Mouse (Mus musculus) lung, postnatal 0 days (tissue): ENCODE measurements at regions not wholly inside any gene's neighbourhood (a gene's known extent, or its start where the extent isn't known, plus 50 kb on each side); places are given as distances from the start of the nearest gene placed in this dataset.

Source experiments
- ATAC-seq: fragments of 200-750 bp; cut with Nextera tagmentation; 2 replicates; pipeline ENCODE4 v1.8.0; 2017; ENCODE audit warnings: moderate library complexity
- DNase-seq: peaks from one replicate; pipeline ENCODE4 v3.0.0-alpha.2; 2016; ENCODE audit warnings: low spot score
- H3K27ac ChIP-seq: fragments of 300-500 bp; sonication (generic); 2 replicates; pipeline ENCODE4 v1.5.1; 2014; ENCODE audit warnings: antibody characterized with exemption, mild to moderate bottlenecking, low read length, mixed read lengths
- H3K27me3 ChIP-seq: fragments of 300-500 bp; sonication (generic); replicated peaks from 2 replicates; pipeline ENCODE4 v1.6.1; 2014; ENCODE audit warnings: low read length, mixed read lengths; ENCODE audit not compliant: insufficient read depth
- H3K36me3 ChIP-seq: fragments of 300-500 bp; sonication (generic); 2 replicates; pipeline ENCODE4 v1.6.1; 2014; ENCODE audit warnings: low read length, mixed read lengths; ENCODE audit not compliant: insufficient read depth
- H3K4me1 ChIP-seq: fragments of 300-500 bp; sonication (generic); 2 replicates; pipeline ENCODE4 v1.6.1; 2014; ENCODE audit warnings: antibody characterized with exemption, low read depth, low read length, mixed read lengths; ENCODE audit not compliant: insufficient read depth
- H3K4me2 ChIP-seq: fragments of 300-500 bp; sonication (generic); replicated peaks from 2 replicates; pipeline ENCODE4 v1.6.1; 2014; ENCODE audit warnings: low read depth, mild to moderate bottlenecking, low read length, moderate library complexity, mixed read lengths
- H3K4me3 ChIP-seq: fragments of 300-500 bp; sonication (generic); 2 replicates; pipeline ENCODE4 v1.5.1; 2014; ENCODE audit warnings: low read depth, low read length
- H3K9ac ChIP-seq: fragments of 300-500 bp; sonication (generic); replicated peaks from 2 replicates; pipeline ENCODE4 v1.6.1; 2014; ENCODE audit warnings: low read depth, mild to moderate bottlenecking
- H3K9me3 ChIP-seq: fragments of 300-500 bp; sonication (generic); 2 replicates; pipeline ENCODE4 v1.6.1; 2016; ENCODE audit warnings: low read length, mixed read lengths
- CTCF ChIP-seq: IDR thresholded peaks from 2 replicates; pipeline ENCODE4 v1.5.1; 2016; ENCODE audit warnings: antibody characterized with exemption, mild to moderate bottlenecking
- EP300 ChIP-seq: IDR thresholded peaks from 2 replicates; pipeline ENCODE4 v1.6.1; 2016; ENCODE audit warnings: antibody characterized with exemption, mild to moderate bottlenecking, control low read depth
- WGBS: fragments of 180-500 bp; shearing (Covaris S2); extraction: QIAGEN DNeasy Blood & Tissue Kit; methylation state at CpG from one replicate; pipeline ENCODE4 v1.1.7; 2014; 5-methylcytosine and 5-hydroxymethylcytosine counted together

- no peaks in the 10 kb centered on the region for H3K4me1 ChIP-seq
- no peak for TF ChIP-seq EP300
- no peak for TF ChIP-seq CTCF
- no peak overlapping the region for H3K4me2 ChIP-seq
- H3K9ac ChIP-seq: no peak overlapping the region
- DNase-seq: no peak
- H3K27ac ChIP-seq: no peak overlapping the region
- 58% methylated on average over 9 of the region's 9 CpGs for WGBS
- no peaks in the 10 kb centered on the region for H3K36me3 ChIP-seq
- no peaks in the 10 kb centered on the region for H3K9me3 ChIP-seq
- H3K4me3 ChIP-seq: no peak overlapping the region
- no peak for ATAC-seq
- H3K27me3 ChIP-seq: no peaks in the 10 kb centered on the region
Observed at GRCm38 (mm10) chr10:56482156-56482716, 105.1 kb downstream of the Gja1 start.

DNA sequence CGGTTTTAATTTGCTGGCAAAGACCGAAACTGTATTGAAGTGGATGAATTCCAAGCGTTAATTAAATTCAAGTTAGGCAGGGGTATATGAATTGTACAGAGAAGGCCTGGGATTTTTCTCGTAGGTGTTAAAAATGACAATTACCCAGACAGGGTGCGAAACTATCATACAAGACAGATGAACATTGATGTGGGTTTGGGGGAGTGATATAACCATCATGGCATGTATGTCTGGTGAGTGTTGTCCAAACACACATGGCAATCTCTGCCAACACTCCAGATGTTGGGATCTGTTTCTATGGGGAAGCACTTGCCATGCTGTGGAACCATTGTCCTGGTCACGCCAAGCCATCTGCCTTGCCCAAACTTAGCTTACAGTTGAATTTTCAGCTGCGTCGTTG, 107.8 kb downstream of the Gja1 start:
- H3K27me3 ChIP-seq: no peaks in the 10 kb centered on the region
- no peak overlapping the region for H3K27ac ChIP-seq
- no peaks in the 10 kb centered on the region for H3K9me3 ChIP-seq
- no peaks in the 10 kb centered on the region for H3K36me3 ChIP-seq
- 91% methylated on average over 8 of the region's 8 CpGs for WGBS
- no peak for ATAC-seq
- no peak overlapping the region for H3K9ac ChIP-seq
- TF ChIP-seq CTCF (no peak), EP300 (no peak)
- no peak for DNase-seq
- no peak overlapping the region for H3K4me2 ChIP-seq
- H3K4me1 ChIP-seq: no peaks in the 10 kb centered on the region
- H3K4me3 ChIP-seq: no peak overlapping the region

DNA sequence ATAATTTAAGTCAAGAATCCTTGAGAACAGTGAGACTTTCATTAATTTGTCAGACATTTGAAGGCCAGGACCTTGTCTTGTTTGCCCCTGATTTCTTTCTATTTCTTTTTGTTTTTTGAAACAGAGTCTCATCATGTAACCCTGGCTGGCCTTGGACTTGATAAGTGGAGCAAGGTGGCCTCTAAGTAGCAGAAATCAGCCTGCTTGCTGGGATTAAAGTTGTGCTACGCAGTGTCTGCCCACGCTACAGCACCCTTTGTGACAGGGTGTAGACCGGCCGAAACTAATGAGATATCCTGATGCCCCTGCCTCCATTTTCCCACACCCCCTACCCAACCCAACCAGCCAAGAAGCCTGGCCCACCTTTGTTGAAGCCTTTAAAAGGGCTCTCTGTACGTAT, 108.6 kb downstream of the Gja1 start:
- Histone ChIP-seq H3K27me3 (no peaks in the 10 kb centered on the region), H3K9me3 (no peaks in the 10 kb centered on the region), H3K9ac (no peak overlapping the region), H3K27ac (no peak overlapping the region), H3K4me3 (no peak overlapping the region), H3K4me1 (no peaks in the 10 kb centered on the region), H3K36me3 (no peaks in the 10 kb centered on the region), H3K4me2 (no peak overlapping the region)
- DNase-seq (no peak), ATAC-seq (no peak)
- TF ChIP-seq EP300: no peak
- TF ChIP-seq CTCF: no peak
- 95% methylated on average over 5 of the region's 5 CpGs for WGBS

GRCm38 (mm10) chr10:56486584-56486983, 109.5 kb downstream of the Gja1 start:
- peak; percentile 71 for DNase-seq
- H3K27me3 ChIP-seq: no peaks in the 10 kb centered on the region
- no peak overlapping the region for H3K9ac ChIP-seq
- 23% methylated on average over 6 of the region's 6 CpGs for WGBS
- peak; percentile 95 for ATAC-seq
- no peak overlapping the region for H3K4me3 ChIP-seq
- H3K4me2 ChIP-seq: no peak overlapping the region
- H3K36me3 ChIP-seq: no peaks in the 10 kb centered on the region
- TF ChIP-seq EP300: peak; percentile 67; the same call in 1 of the 2 replicates
- no peak for TF ChIP-seq CTCF
- H3K27ac ChIP-seq: 0 out of 2 replicates have a peak overlapping the region, but pooled peaks have one; percentile 22
- no peaks in the 10 kb centered on the region for H3K4me1 ChIP-seq
- H3K9me3 ChIP-seq: no peaks in the 10 kb centered on the region

DNA sequence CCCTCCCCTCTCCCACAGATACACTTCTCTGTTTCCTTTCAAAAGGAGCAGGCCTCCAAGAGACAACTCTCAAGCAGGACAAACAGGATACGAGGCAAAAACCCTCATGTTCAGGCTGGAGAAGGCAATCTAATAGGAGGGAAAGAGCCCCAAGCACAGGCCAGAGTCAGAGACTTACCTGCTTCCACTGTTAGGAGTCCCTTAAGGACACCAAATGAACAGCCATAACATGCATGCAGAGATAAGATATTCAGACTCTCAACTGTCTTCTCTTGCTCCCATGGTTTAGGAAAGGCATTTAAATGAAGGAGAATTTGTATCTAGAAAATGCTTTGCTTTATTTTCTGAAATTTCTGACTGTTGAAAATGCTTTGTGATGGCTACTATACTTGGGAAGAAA, 116.3 kb downstream of the Gja1 start:
- WGBS: 44% methylated on average over 1 of the region's 1 CpGs
- ATAC-seq: no peak
- H3K4me2 ChIP-seq: no peak overlapping the region

GRCm38 (mm10) chr10:56495352-56495751, 118.2 kb downstream of the Gja1 start:
- ATAC-seq (no peak), DNase-seq (no peak)
- no peak for TF ChIP-seq CTCF
- H3K4me1 ChIP-seq: no peaks in the 10 kb centered on the region
- no peak overlapping the region for H3K4me2 ChIP-seq
- no peaks in the 10 kb centered on the region for H3K36me3 ChIP-seq
- no peak overlapping the region for H3K9ac ChIP-seq
- no peaks in the 10 kb centered on the region for H3K9me3 ChIP-seq
- WGBS: 89% methylated on average over 4 of the region's 4 CpGs
- H3K27me3 ChIP-seq: no peaks in the 10 kb centered on the region
- no peak overlapping the region for H3K4me3 ChIP-seq
- no peak overlapping the region for H3K27ac ChIP-seq

More for the DNA sequence above, 116.3 kb downstream of the Gja1 start:
- no peaks in the 10 kb centered on the region for H3K4me1 ChIP-seq
- H3K27ac ChIP-seq: no peak overlapping the region
- no peaks in the 10 kb centered on the region for H3K9me3 ChIP-seq
- no peaks in the 10 kb centered on the region for H3K36me3 ChIP-seq
- no peak for DNase-seq
- H3K27me3 ChIP-seq: no peaks in the 10 kb centered on the region
- no peak overlapping the region for H3K4me3 ChIP-seq
- H3K9ac ChIP-seq: no peak overlapping the region
- TF ChIP-seq CTCF (no peak), EP300 (no peak)

DNA sequence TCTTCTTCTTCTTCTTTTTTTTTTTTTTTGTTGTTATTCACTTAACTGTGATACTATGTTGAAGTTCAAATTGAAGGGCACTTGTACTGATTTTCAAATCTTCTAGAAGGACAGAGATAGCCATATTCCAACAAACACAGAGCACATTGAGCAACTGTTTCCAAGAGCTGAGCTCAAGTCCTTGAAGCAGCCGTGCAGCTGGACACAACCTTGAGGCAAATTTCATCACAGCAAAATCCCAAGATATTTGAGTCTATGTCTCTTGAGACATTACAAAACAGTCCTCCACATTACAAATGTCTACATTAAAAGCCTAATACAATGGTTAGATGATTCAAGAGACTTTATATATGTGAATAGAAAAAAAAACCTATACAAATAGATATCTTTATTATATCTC, 141.9 kb downstream of the Gja1 start:
- no peaks in the 10 kb centered on the region for H3K4me1 ChIP-seq
- ATAC-seq: no peak
- DNase-seq: no peak
- H3K4me3 ChIP-seq: no peak overlapping the region
- no peak overlapping the region for H3K27ac ChIP-seq
- no peaks in the 10 kb centered on the region for H3K27me3 ChIP-seq
- H3K4me2 ChIP-seq: no peak overlapping the region
- H3K36me3 ChIP-seq: no peaks in the 10 kb centered on the region
- no peak overlapping the region for H3K9ac ChIP-seq
- no peak for TF ChIP-seq CTCF
- no peak for TF ChIP-seq EP300
- no peaks in the 10 kb centered on the region for H3K9me3 ChIP-seq
- 62% methylated on average over 1 of the region's 1 CpGs for WGBS
